Mouse (Mus musculus) left cerebral cortex, adult 8-10 months (tissue): Measurements from ENCODE around the gene Bpifb9a. TPM values are rescaled to one million over a fixed set of nuclear protein-coding genes. Genes with fewer than 3 reads are reported as not detected.
"Not testable (repeated sequence)": the region's sequence is repeated elsewhere in the genome, so short reads cannot be mapped to it uniquely, and the experiment has no call there.

Experiments used
- DNase-seq, 2 experiments: peaks; one replicate each; pipeline ENCODE4 v3.0.0; 2022; ENCODE audit warnings: low spot score in 2 of 2
- total RNA-seq, 4 experiments: library from RNA; stranded (reverse); gene quantifications; 2 replicates each; pipeline ENCODE4 v1.2.4; 2022

The Bpifb9a gene
- total RNA-seq, 4 experiments from 2014 or later: not detected

- not testable (repeated sequence) for DNase-seq
These were observed 47.0 kb downstream of the Bpifb9a start for GRCm38 (mm10) chr2:154304604-154305003.

GRCm38 (mm10) chr2:154306927-154307326 is 49.3 kb downstream of the Bpifb9a start, which contains the start of gene Bpifb9b:
Bpifb9b (plus strand) TSS chr2:154307227.
- not testable (repeated sequence) for DNase-seq

- DNase-seq: not testable (repeated sequence)
These were observed 56.1 kb downstream of the Bpifb9a start for GRCm38 (mm10) chr2:154313771-154314170.

Other genes starting within 250 kb of the Bpifb9a start
- not detected for gene Bpifa2, start 249.6 kb upstream of the Bpifb9a start, total RNA-seq
- not detected for gene Bpifa3, start 127.5 kb upstream of the Bpifb9a start, total RNA-seq
- not detected for gene Bpifa1, start 115.0 kb upstream of the Bpifb9a start, total RNA-seq
- not detected for gene Bpifa5, start 95.2 kb upstream of the Bpifb9a start, total RNA-seq
- gene Bpifb1, start 67.0 kb upstream of the Bpifb9a start, total RNA-seq: under 1 TPM in 3 of 4 experiments, not detected in 1; 0.22 to 0.36 (median 0.23) TPM
- not detected for gene Bpifb5, start 34.1 kb upstream of the Bpifb9a start, total RNA-seq
- not detected for gene Bpifb9b, start 49.4 kb downstream of the Bpifb9a start, total RNA-seq
- 10 to 100 TPM; 11.9 to 18.9 (median 15.1) TPM for gene Cdk5rap1, start 115.2 kb downstream of the Bpifb9a start, total RNA-seq
- 10 to 100 TPM; 30.9 to 34.4 (median 32.2) TPM for gene Snta1, start 150.2 kb downstream of the Bpifb9a start, total RNA-seq
- gene Cbfa2t2, start 178.6 kb downstream of the Bpifb9a start, total RNA-seq: 10 to 100 TPM; 46.3 to 57.2 (median 52.1) TPM